Mouse (Mus musculus) lung, embryonic 14.5 days (tissue): ENCODE results near the gene Akain1. TPM values are rescaled to one million over a fixed set of nuclear protein-coding genes. Genes with fewer than 3 reads are reported as not detected.

Source experiments
- ATAC-seq: fragments of 200-750 bp; cut with Nextera tagmentation; 2 replicates; pipeline ENCODE4 v1.8.0; 2017; ENCODE audit warnings: mild to moderate bottlenecking, moderate TSS enrichment, moderate library complexity; ENCODE audit not compliant: insufficient read depth
- DNase-seq: peaks from one replicate; pipeline ENCODE4 v3.0.0-alpha.2; 2015
- H3K27ac ChIP-seq: fragments of 300-500 bp; sonication (generic); 2 replicates; pipeline ENCODE4 v1.5.1; 2014; ENCODE audit warnings: low read depth, mild to moderate bottlenecking, moderate library complexity
- H3K27me3 ChIP-seq: fragments of 300-500 bp; sonication (generic); 2 replicates; pipeline ENCODE4 v1.6.1; 2014; ENCODE audit warnings: low read length, control low read depth; ENCODE audit not compliant: insufficient read depth
- H3K36me3 ChIP-seq: fragments of 300-500 bp; sonication (generic); 2 replicates; pipeline ENCODE4 v1.6.1; 2014; ENCODE audit warnings: control low read depth; ENCODE audit not compliant: insufficient read depth
- H3K4me1 ChIP-seq: fragments of 300-500 bp; sonication (generic); 2 replicates; pipeline ENCODE4 v1.6.1; 2014; ENCODE audit warnings: antibody characterized with exemption, control low read depth; ENCODE audit not compliant: insufficient read depth
- H3K4me2 ChIP-seq: fragments of 300-500 bp; sonication (generic); 2 replicates; pipeline ENCODE4 v1.6.1; 2014; ENCODE audit warnings: mild to moderate bottlenecking
- H3K4me3 ChIP-seq: fragments of 300-500 bp; sonication (generic); 2 replicates; pipeline ENCODE4 v1.5.1; 2014; ENCODE audit warnings: low read depth, low read length
- H3K9ac ChIP-seq: fragments of 300-500 bp; sonication (generic); 2 replicates; pipeline ENCODE4 v1.6.1; 2014
- H3K9me3 ChIP-seq: fragments of 300-500 bp; sonication (generic); 2 replicates; pipeline ENCODE4 v1.6.1; 2016; ENCODE audit warnings: low read depth, low read length, control low read depth
- CTCF ChIP-seq: IDR thresholded peaks from 2 replicates; pipeline ENCODE4 v1.5.1; 2016; ENCODE audit warnings: antibody characterized with exemption, low read depth
- WGBS: fragments of 180-500 bp; shearing (Covaris S2); extraction: QIAGEN DNeasy Blood & Tissue Kit; methylation state at CpG from one replicate; pipeline ENCODE4 v1.1.7; 2014; 5-methylcytosine and 5-hydroxymethylcytosine counted together
- polyA plus RNA-seq: library from polyadenylated mRNA; unstranded; fragments of >200 nt; fragmentation: Nextera tagmentation; extraction: Ambion mirVana; gene quantifications from 2 replicates; pipeline ENCODE4 v1.2.1, GENCODE M21; 2014

Akain1 gene
- not detected in 2 replicates for polyA plus RNA-seq

DNA sequence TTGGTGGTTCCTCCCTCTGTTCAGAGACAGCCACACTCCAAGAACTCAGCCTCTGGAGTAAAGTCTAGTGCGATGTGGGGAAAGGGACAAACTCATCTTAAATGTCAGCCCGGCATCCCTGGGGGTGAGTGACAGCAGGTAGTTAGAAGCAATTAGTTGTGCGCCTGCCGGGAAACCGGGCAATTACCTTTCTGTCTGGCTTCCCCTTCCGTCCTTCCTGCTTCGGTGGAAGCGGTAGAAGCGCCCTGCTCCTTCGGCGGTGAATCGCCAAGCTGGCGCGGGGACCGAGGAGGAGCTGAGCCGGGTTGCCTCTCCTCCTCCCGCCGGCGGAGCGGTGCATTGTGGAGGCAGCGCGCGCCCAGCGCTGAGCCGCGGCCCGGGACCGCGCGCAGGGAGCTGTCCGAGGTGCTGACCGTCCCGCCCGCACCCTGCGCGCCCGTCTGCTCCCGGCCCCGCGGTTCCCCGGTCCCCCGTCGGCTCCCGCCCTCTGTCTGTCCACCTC is at the start of gene Akain1:
TSS of gene Akain1 (plus strand) at position 337 of the 502 bp plus-strand sequence.
- peak within 1 kb of the TSS; percentile 16; the same call in 1 of the 2 replicates for H3K9ac ChIP-seq
- H3K36me3 ChIP-seq: no peaks in the 10 kb centered on the region
- peak within 1 kb of the TSS; percentile 29 for H3K4me3 ChIP-seq
- WGBS: 2% methylated on average over 27 of the region's 44 CpGs
- H3K27ac ChIP-seq: no peak within 1 kb of the TSS
- H3K4me2 ChIP-seq: peak within 1 kb of the TSS; percentile 66
- no peaks in the 10 kb centered on the region for H3K9me3 ChIP-seq
- no peak for TF ChIP-seq CTCF
- peaks cover 32% of the 10 kb centered on the region for H3K27me3 ChIP-seq
- no peaks in the 10 kb centered on the region; the same call in 1 of the 2 replicates for H3K4me1 ChIP-seq
- DNase-seq (peak; percentile 89), ATAC-seq (peak; percentile 97)

DNA sequence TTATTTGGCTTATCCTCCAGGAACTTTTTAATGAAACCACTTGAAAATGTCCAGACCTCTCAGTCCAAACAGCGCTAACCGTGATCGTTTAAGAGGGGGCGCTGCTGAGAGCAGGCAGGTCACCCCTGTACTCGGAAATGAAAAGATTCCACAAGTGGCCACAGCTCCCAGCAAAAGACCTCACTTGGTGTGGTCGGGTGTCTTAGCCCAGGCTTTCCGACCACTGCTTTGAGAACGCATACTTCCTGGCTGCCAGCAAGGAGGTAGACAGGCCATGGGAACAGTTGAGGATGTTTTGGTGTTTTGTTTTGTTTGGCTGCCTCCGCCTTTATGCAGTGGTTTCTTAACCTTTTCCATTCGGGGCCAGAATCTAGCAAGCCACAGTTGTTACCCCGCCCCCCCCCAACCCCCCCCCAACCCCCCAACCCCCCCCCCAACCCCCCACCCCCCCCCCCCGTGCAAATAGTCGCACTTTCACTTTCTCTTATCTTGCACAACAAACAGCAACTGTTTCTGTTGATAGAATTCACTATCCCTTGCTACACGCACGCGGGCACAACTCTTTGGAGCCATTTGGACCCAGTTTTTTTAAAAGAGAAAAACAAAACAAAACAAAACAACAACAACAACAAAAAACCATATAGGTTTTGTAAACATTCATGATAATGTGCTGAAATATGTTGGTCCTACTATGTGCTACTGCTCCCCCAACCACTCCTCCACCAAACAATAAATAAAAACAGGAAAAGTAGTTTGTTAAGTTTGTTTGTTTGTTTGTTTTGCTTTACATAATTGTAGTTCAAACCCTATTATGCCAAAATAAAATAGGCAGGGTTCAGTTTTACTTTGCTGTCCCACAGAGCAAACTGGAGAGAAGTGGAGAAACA is 42.7 kb upstream of the Akain1 start:
- TF ChIP-seq CTCF: peak; percentile 24; the same call in 1 of the 2 replicates
- Histone ChIP-seq H3K4me2 (peak overlapping the region; percentile 38; the same call in 1 of the 2 replicates), H3K27ac (no peak overlapping the region), H3K9me3 (no peaks in the 10 kb centered on the region), H3K4me1 (no peaks in the 10 kb centered on the region), H3K27me3 (no peaks in the 10 kb centered on the region), H3K9ac (no peak overlapping the region), H3K36me3 (peaks cover 5% of the 10 kb centered on the region; the same call in 1 of the 2 replicates), H3K4me3 (no peak overlapping the region)
- ATAC-seq: no peak; the same call in 1 of the 2 replicates
- peak; percentile 25 for DNase-seq
- WGBS: 31% methylated on average over 14 of the region's 16 CpGs

DNA sequence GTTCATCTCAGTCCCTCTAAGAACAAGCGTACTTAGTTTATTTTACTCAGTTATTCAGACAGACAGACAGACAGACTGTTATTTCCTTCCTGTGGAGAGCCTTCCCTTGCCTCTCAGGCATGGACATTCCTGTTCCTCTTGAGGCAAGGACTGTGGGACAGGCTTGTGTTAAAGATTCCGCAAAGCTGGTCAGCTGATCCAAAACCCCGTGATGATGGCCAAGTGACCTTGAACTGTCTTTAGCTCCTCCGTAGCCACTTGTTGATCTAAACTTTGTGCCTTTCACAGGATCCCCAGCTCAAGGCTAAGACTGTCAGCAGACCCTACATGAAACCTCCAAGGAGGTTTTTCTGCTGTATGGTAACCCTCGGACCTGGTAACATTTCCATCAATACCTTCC is 42.0 kb upstream of the Akain1 start:
- Histone ChIP-seq H3K4me1 (no peaks in the 10 kb centered on the region), H3K36me3 (no peaks in the 10 kb centered on the region), H3K4me2 (no peak overlapping the region), H3K9me3 (no peaks in the 10 kb centered on the region), H3K9ac (no peak overlapping the region), H3K27ac (no peak overlapping the region), H3K27me3 (no peaks in the 10 kb centered on the region), H3K4me3 (no peak overlapping the region)
- no peak for ATAC-seq
- WGBS: 48% methylated on average over 5 of the region's 5 CpGs
- no peak for DNase-seq
- TF ChIP-seq CTCF: no peak

DNA sequence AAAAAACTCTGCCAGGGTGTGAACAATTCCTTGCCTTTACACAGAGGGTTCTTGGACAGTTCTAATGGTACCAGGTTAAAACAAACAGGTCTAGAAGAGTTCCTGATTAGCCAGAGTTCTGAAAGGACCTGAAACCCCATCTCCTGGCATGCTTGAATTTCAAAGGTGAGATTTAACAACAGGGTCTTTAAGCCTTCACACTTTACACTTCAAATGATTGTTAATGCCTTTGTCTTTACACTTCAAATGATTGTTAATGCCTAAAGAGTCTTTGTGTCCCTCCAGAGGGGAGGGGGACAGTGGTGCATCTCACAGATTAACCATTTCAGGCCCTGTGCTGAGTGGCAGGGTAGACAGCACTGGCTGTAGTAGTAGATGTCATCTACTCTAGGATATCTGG is 41.0 kb upstream of the Akain1 start:
- no peak overlapping the region for H3K27ac ChIP-seq
- H3K9me3 ChIP-seq: no peaks in the 10 kb centered on the region
- no peak for TF ChIP-seq CTCF
- H3K4me1 ChIP-seq: no peaks in the 10 kb centered on the region
- DNase-seq: no peak
- no peaks in the 10 kb centered on the region for H3K27me3 ChIP-seq
- no peak overlapping the region for H3K4me2 ChIP-seq
- H3K9ac ChIP-seq: no peak overlapping the region
- no peak overlapping the region for H3K4me3 ChIP-seq
- no peak for ATAC-seq
- no peaks in the 10 kb centered on the region for H3K36me3 ChIP-seq

DNA sequence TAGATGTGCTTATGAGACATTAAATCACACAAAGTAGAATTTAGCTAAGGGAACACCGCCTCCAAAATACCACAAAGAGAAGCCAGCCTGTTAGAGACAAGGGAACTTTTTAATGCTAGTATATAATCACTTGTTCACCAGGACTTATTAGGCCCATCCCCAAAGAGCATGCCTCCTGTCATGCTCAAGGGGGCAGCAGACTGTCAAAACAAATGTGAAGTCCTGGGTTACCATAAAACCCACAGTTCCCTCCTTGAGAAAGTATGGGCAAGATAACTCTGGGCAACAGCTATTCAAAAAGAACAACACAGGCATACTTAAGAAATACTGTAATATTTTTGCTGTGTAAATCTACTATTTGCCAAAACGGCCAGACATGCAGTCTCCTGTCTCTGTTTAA is 38.0 kb upstream of the Akain1 start:
- H3K27me3 ChIP-seq: no peaks in the 10 kb centered on the region
- no peaks in the 10 kb centered on the region for H3K9me3 ChIP-seq
- ATAC-seq (no peak), DNase-seq (no peak)
- H3K4me2 ChIP-seq: no peak overlapping the region
- H3K27ac ChIP-seq: no peak overlapping the region
- no peak overlapping the region for H3K4me3 ChIP-seq
- WGBS: 76% methylated on average over 2 of the region's 2 CpGs
- no peak overlapping the region for H3K9ac ChIP-seq
- H3K36me3 ChIP-seq: no peaks in the 10 kb centered on the region
- TF ChIP-seq CTCF: no peak
- no peaks in the 10 kb centered on the region for H3K4me1 ChIP-seq

DNA sequence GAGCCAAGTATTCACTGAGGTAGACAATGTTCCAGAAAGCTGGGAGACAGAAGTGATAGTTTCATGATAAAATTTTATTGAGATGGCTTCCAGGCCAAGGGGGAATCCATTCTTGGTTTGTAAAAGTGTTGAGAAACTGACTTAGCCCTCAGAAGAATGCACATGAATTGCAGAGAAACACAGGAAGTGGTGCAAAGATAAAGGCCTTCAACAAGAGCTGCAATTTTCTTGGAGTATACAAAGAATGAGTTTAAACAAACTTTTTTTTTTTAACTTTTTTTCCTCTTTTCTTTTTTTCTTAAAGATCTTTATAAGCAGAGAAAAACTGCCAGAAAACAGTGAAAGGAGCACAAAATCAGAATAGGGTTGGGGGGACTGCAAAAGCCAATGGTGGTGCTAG is 23.0 kb upstream of the Akain1 start:
- ATAC-seq (no peak), DNase-seq (no peak)
- Histone ChIP-seq H3K27me3 (no peaks in the 10 kb centered on the region), H3K36me3 (no peaks in the 10 kb centered on the region), H3K4me1 (0 out of 2 replicates have a peak, but pooled peaks cover 9% of the 10 kb centered on the region), H3K27ac (0 out of 2 replicates have a peak overlapping the region, but pooled peaks have one; percentile 97), H3K9ac (peak overlapping the region; percentile 89), H3K4me3 (peak overlapping the region; percentile 76), H3K9me3 (no peaks in the 10 kb centered on the region), H3K4me2 (peak overlapping the region; percentile 77)
- TF ChIP-seq CTCF: no peak
